Mouse (Mus musculus) heart, postnatal 0 days (tissue): ENCODE data around the gene Sult1a1.

ENCODE experiments used
- CTCF ChIP-seq: IDR thresholded peaks from 2 replicates; pipeline ENCODE4 v1.5.1; 2016; ENCODE audit warnings: antibody characterized with exemption, control low read depth, low read depth
- EP300 ChIP-seq: IDR thresholded peaks from 2 replicates; pipeline ENCODE4 v1.6.1; 2016; ENCODE audit warnings: antibody characterized with exemption, low read depth

DNA sequence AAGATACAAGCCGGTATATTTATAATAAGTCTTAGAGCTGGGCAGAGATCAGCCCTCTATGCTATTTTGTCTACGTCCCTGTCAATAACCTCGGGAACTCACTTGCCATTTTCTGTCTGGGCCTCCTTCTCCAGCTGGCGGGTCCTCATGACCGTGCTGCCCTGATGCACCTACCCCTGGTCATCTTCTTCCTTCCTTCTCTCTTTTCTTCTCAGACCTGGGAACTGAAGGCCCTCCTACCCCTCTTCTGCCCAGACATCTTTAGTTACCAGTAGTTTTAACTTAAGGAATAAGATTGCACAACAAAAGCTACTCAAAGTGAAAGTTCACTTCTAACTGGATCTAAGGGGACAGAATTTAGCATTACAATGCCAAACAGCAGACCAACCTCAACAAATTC, 3.5 kb upstream of the Sult1a1 start:
- TF ChIP-seq EP300 (no peak), CTCF (no peak)
